Mouse (Mus musculus): ENCODE results near the gene Bri3. TPM values are rescaled to one million over a fixed set of nuclear protein-coding genes. Genes with fewer than 3 reads are reported as not detected.

Gene Bri3
- polyA plus RNA-seq, 1 experiment from 2014 or later: 148 TPM

DNA sequence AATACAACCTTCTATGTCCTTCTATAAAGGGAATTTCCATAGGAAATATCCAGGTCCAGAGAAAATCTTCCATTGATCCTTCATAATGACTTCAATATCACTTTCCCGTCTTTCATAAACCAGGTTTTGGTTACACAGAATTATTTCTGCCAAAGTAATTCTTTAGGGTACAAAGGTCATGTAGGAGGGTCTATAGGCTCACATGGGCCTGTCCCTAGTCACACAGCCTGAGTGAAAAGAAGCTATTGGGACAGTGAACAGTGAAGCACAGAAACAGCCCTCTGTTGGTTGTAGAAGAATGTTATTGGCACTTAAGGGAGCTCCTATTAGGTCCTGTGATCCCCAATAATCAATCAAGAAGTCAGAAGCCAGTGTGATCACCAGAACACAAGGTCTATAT lies 96.8 kb downstream of the Bri3 start:
- Histone ChIP-seq H3K9me3 (no peaks in the 10 kb centered on the region), H3K4me3 (replicated peaks) (no peak overlapping the region), H3K4me1 (replicated peaks) (0 out of 2 replicates have a peak, but pooled peaks cover 11% of the 10 kb centered on the region), H3K27me3 (no peaks in the 10 kb centered on the region), H3K36me3 (no peaks in the 10 kb centered on the region), H3K4me2 (no peak overlapping the region), H3K9ac (replicated peaks) (no peak overlapping the region), H3K27ac (no peak overlapping the region)
- 87% methylated on average over 1 of the region's 1 CpGs for WGBS
- ATAC-seq (ENCODE audit: insufficient number of reproducible peaks, insufficient read depth, low FRiP score, low TSS enrichment, low read depth): no peak

DNA sequence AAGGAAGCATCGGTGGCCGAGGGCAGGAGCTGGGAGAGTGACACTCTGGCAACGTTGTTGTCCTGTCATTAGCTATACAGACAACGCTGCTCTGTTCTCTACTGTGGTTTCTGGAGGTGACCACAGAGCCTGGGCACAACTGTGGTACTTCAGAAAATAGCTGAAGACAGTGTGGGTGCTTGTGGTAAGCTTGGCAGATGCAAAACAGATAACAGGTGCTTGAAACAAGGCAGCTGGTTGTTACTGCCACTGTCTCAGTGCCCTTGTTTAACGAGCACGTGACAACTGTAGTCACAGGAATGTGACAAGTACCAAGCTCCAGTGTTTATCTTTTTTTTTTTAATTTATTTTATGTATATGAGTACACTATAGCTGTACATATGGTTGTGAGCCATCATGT lies 100.4 kb downstream of the Bri3 start:
- 91% methylated on average over 6 of the region's 6 CpGs for WGBS

DNA sequence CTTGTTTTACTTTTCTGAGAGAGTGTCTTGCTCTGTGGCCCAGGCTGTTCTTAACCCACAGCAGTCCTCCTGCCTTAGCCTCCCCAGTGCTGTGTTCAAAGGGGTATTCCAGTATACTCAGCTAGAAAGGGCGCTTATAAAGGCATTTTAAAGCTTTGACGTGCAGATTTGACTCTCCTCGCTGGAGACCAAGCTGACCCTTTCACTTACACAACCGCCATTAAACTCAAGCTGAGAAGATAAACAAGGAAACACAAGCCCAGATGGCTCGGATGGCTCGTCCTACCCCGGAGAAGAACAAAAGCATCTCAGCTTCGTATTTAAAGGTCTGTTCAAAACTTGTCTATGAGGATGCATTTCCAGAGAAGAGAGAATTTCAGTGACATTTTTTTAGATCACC lies 106.9 kb downstream of the Bri3 start:
- no peaks in the 10 kb centered on the region for H3K36me3 ChIP-seq
- no peak overlapping the region for H3K9ac ChIP-seq (replicated peaks)
- 22% methylated on average over 8 of the region's 8 CpGs for WGBS
- no peak overlapping the region for H3K4me2 ChIP-seq
- H3K4me3 ChIP-seq (replicated peaks): no peak overlapping the region
- ATAC-seq (ENCODE audit: insufficient number of reproducible peaks, insufficient read depth, low FRiP score, low TSS enrichment, low read depth): no peak
- no peak overlapping the region for H3K27ac ChIP-seq
- no peaks in the 10 kb centered on the region for H3K4me1 ChIP-seq (replicated peaks)
- no peaks in the 10 kb centered on the region for H3K27me3 ChIP-seq
- no peaks in the 10 kb centered on the region for H3K9me3 ChIP-seq

More for the DNA sequence above, 100.4 kb downstream of the Bri3 start:
- Histone ChIP-seq H3K36me3 (no peaks in the 10 kb centered on the region), H3K27me3 (no peaks in the 10 kb centered on the region), H3K9me3 (no peaks in the 10 kb centered on the region), H3K4me2 (no peak overlapping the region), H3K9ac (replicated peaks) (no peak overlapping the region), H3K4me3 (replicated peaks) (no peak overlapping the region), H3K27ac (no peak overlapping the region), H3K4me1 (replicated peaks) (no peaks in the 10 kb centered on the region)
- ATAC-seq (ENCODE audit: insufficient number of reproducible peaks, insufficient read depth, low FRiP score, low TSS enrichment, low read depth): no peak

DNA sequence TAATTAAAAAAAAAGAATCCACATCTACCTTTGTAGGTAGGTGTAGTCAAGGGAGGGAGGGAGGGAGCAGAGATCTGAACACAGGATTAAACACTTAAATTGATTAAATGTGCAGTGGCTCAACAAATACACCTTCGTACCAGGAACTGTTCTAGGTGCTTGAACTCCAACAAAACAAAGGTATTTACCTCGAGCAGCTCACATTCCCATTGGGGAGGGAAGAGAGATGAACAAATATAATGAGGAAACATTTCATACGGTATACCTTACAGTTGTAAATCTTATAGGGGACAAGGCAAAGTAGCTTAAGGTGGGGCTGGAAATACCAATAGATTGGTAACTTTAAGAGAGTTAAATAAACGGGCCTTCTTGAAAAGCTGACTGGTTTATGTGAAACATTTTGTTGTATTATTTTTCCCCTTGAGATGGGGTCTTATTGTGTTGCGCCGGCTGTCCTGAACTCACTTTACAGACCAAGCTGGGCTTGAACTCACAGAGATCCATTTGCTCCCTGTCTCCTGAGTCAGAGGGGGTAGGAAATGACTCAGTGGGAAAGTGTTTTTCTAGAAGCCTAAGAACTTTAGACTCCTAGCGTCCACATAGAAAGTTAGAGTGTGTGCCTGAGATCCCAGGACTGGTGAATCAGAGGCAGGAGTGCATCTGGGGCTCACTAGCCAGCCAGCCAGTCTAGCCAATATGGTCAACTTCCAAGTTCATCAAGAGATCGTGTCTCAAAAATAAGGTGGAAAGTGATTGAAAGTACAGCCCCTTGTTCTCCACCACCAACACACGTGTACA lies 108.2 kb downstream of the Bri3 start:
- H3K4me3 ChIP-seq (replicated peaks): no peak overlapping the region
- no peak overlapping the region for H3K27ac ChIP-seq
- 90% methylated on average over 9 of the region's 9 CpGs for WGBS
- no peak overlapping the region for H3K9ac ChIP-seq (replicated peaks)
- peaks cover 6% of the 10 kb centered on the region for H3K4me1 ChIP-seq (replicated peaks)
- no peak for ATAC-seq (ENCODE audit: insufficient number of reproducible peaks, insufficient read depth, low FRiP score, low TSS enrichment, low read depth)
- no peak overlapping the region for H3K4me2 ChIP-seq
- no peaks in the 10 kb centered on the region for H3K9me3 ChIP-seq
- no peaks in the 10 kb centered on the region for H3K36me3 ChIP-seq
- H3K27me3 ChIP-seq: no peaks in the 10 kb centered on the region

DNA sequence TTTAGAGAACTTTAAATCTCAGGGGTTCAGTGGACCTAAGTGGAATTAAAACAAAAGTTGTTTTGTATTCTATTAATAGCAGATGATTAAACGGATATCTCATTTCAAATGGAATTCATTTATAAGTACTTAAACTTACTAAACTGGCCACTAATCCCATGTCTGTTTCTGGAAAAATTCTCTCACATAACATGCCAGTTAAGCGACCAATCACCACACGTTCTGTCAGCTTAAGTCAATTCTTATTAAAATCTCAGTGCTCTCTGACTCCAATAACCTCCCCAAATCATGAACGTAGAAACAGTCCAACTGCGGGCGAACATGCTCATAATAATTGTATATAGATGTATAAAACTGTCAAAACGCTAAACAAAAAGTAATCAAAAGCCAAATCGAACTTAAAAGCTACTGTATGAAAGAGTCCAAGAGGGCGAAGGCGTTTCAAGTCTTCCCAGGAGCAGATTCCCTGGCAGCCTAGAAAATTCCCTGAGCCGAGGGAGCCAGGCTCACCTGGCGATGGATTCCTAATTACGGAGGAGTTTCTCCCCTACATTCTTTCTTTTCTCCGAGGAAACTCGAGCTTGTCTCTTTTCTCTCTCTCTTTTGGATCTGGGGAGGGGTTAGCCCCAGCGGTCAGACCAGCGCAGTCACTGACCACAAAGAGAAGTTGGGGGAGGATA lies 112.7 kb downstream of the Bri3 start:
- H3K4me1 ChIP-seq (replicated peaks): peaks cover 11% of the 10 kb centered on the region
- H3K27me3 ChIP-seq: no peaks in the 10 kb centered on the region
- no peaks in the 10 kb centered on the region for H3K36me3 ChIP-seq
- no peaks in the 10 kb centered on the region for H3K9me3 ChIP-seq
- H3K4me3 ChIP-seq (replicated peaks): peak overlapping the region; percentile 61
- no peak overlapping the region for H3K27ac ChIP-seq
- peak overlapping the region; percentile 57; the same call in 1 of the 2 replicates for H3K9ac ChIP-seq (replicated peaks)
- WGBS: 6% methylated on average over 17 of the region's 17 CpGs
- ATAC-seq (ENCODE audit: insufficient number of reproducible peaks, insufficient read depth, low FRiP score, low TSS enrichment, low read depth): no peak
- H3K4me2 ChIP-seq: peak overlapping the region; percentile 88

DNA sequence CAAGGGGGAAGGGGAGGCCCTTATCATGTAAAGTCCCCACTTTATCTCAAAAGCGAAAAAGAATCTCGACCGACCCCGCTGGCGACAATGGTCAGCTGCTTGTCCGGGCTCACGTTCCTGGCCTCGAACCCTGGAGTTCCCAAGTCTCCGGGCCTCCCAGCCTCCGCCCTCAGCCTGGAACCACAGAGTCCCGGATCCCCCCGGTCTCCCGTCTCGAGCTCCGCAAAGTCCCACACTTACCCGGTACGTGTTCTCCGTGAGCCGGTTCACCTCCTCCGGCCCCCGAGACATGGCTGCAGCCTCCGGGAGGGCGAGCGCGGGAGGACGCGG lies 113.3 kb downstream of the Bri3 start:
- H3K27ac ChIP-seq: peak overlapping the region; percentile 37; the same call in 1 of the 2 replicates
- no peak for ATAC-seq (ENCODE audit: insufficient number of reproducible peaks, insufficient read depth, low FRiP score, low TSS enrichment, low read depth)
- H3K9ac ChIP-seq (replicated peaks): peak overlapping the region; percentile 57
- peak overlapping the region; percentile 88 for H3K4me2 ChIP-seq
- 0% methylated on average over 27 of the region's 27 CpGs for WGBS
- no peaks in the 10 kb centered on the region for H3K36me3 ChIP-seq
- H3K4me1 ChIP-seq (replicated peaks): peaks cover 11% of the 10 kb centered on the region
- peak overlapping the region; percentile 61 for H3K4me3 ChIP-seq (replicated peaks)
- no peaks in the 10 kb centered on the region for H3K27me3 ChIP-seq
- no peaks in the 10 kb centered on the region for H3K9me3 ChIP-seq

DNA sequence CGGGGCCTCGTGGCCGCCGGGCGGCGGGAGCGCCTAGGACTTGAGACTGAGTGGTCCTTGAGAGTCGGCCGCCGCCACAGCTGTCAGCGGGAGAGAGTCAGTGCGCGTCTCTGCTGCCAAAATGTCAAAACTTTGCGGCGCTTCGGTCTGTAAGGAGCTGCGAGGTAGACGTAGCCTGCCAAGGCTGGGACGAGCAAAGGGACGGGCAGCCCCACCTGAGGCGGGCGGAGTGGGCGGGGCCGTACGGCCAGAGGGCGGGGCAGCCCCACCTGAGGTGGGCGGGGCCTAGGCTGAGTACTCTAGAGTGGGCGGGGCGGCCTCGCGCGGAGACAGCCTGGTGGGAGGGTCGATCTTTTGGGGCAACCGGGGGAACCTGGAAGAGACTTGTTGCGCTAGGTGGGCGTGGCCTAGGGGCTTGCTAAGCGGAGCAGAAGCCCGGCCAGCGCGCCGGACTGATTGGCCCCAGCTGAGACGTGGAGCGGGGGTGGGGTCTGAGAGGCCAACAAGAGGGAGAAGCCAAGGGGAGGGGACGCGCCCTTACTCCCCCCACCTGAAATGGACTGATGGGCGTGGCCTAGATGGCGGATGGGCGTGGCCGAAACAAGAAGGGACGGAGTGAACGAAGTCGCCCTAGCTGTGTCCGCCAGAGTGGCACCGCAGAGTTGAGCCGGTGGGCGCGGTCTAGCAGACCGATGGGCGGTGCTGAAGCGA lies 113.8 kb downstream of the Bri3 start, which contains the start of gene Baiap2l1:
Baiap2l1 (minus strand) TSS at position 232 of the 711 bp plus-strand sequence.
- Histone ChIP-seq H3K27me3 (no peaks in the 10 kb centered on the region), H3K9ac (replicated peaks) (peak within 1 kb of the TSS; percentile 57), H3K36me3 (no peaks in the 10 kb centered on the region), H3K4me1 (replicated peaks) (peaks cover 11% of the 10 kb centered on the region), H3K27ac (peak within 1 kb of the TSS; percentile 37; the same call in 1 of the 2 replicates), H3K4me2 (peak within 1 kb of the TSS; percentile 88), H3K4me3 (replicated peaks) (peak within 1 kb of the TSS; percentile 61), H3K9me3 (no peaks in the 10 kb centered on the region)
- peak; percentile 94 for ATAC-seq (ENCODE audit: insufficient number of reproducible peaks, insufficient read depth, low FRiP score, low TSS enrichment, low read depth)
- WGBS: under 1% methylated on average over 60 of the region's 60 CpGs

DNA sequence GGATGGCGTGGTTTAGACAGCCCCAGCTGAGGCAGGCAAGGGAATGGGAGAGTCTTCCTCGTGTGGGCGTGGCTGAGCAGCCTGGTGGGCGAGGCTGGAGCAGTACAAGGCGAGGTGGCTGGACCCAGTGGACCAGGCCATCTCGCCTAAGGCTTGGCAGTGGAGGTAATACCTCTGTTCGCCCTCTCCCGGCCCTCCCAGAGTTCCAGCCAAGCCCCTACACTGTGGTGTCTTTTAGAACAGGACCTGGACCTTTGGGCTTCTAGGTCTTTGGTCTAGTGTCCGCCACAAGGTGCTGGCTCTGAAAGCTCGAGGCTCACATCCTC lies 114.3 kb downstream of the Bri3 start:
- 8% methylated on average over 10 of the region's 10 CpGs for WGBS
- Histone ChIP-seq H3K27me3 (no peaks in the 10 kb centered on the region), H3K4me3 (replicated peaks) (peak overlapping the region; percentile 61), H3K4me1 (replicated peaks) (peaks cover 11% of the 10 kb centered on the region), H3K9ac (replicated peaks) (peak overlapping the region; percentile 47; the same call in 1 of the 2 replicates), H3K27ac (no peak overlapping the region), H3K9me3 (no peaks in the 10 kb centered on the region), H3K36me3 (no peaks in the 10 kb centered on the region), H3K4me2 (peak overlapping the region; percentile 88)
- ATAC-seq (ENCODE audit: insufficient number of reproducible peaks, insufficient read depth, low FRiP score, low TSS enrichment, low read depth): no peak

DNA sequence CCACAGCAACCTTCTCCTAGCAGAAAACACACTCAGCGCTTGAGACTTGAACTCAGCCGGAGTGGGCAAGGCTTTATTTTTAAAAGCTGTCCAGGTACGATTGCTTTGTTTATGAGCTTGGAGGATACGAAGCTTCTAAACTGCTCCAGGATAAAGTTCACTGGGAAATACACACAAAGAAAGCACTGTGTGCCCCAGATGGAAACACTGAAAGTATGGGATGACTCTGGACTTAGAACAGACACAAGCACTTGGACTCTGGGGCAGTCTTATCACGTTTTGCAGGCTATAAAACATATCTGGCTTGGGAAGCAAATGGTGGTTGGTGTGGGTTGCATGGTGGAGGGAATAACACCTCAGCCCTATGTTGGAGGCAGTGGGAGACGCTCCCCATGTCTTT lies 115.6 kb downstream of the Bri3 start:
- no peak overlapping the region for H3K9ac ChIP-seq (replicated peaks)
- ATAC-seq (ENCODE audit: insufficient number of reproducible peaks, insufficient read depth, low FRiP score, low TSS enrichment, low read depth): no peak
- 69% methylated on average over 6 of the region's 6 CpGs for WGBS

DNA sequence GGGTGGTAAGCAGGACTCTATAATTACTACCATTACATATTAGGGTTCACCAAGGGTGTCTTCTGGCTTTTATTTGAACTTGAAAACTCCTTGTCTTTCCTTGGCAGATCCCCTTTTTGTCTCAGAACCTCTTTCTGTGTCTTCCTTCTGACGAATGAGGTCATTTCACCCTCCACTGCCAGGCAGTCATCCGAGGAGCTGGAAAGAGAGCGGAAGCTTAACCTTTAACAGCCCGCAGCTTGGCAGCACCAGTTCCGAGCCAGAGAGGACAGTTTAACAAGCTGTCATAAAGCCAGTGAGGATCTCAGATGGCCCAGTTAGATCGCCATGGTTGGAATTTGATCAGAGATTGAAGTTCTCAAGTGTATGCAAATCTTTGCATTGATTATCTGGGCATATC lies 116.1 kb downstream of the Bri3 start:
- no peak for ATAC-seq (ENCODE audit: insufficient number of reproducible peaks, insufficient read depth, low FRiP score, low TSS enrichment, low read depth)

More for the DNA sequence above, 115.6 kb downstream of the Bri3 start:
- Histone ChIP-seq H3K9me3 (no peaks in the 10 kb centered on the region), H3K36me3 (no peaks in the 10 kb centered on the region), H3K4me2 (no peak overlapping the region), H3K27me3 (no peaks in the 10 kb centered on the region), H3K4me3 (replicated peaks) (no peak overlapping the region), H3K4me1 (replicated peaks) (peaks cover 11% of the 10 kb centered on the region), H3K27ac (no peak overlapping the region)

DNA sequence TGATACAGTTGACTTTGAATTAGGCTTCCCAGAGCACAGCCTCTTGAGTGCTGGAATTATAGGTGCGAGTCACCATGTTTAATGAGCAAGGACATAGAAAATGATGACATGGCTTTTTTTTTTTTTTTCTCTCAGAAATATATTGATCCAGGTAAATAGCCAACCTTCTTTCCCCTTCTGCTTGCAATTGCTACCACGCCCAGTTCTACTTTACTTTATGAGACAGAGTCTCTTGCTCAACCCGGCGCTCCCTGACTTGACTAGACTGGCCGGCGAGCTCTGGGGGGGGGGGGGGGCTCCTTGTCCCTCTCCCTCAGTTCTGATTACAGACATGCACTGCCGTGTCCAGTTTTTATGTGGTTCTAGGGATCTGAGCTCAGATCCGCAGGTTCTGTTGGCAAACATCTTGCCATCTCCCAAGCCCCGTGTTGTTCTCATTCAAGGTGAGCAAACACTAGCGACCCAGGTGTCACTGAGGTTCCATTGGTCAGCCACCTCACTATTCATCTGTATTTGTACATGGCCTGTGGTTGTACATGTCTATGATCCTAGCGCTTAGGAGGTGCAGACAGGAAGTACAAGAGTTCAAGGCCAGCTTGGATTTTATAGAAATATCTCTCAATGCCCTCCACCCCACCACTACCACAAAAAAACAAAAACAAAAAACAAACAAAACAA lies 120.6 kb downstream of the Bri3 start:
- Histone ChIP-seq H3K4me2 (no peak overlapping the region), H3K9ac (replicated peaks) (no peak overlapping the region), H3K4me1 (replicated peaks) (no peaks in the 10 kb centered on the region), H3K27me3 (no peaks in the 10 kb centered on the region), H3K36me3 (no peaks in the 10 kb centered on the region), H3K9me3 (no peaks in the 10 kb centered on the region), H3K4me3 (replicated peaks) (no peak overlapping the region), H3K27ac (no peak overlapping the region)
- ATAC-seq (ENCODE audit: insufficient number of reproducible peaks, insufficient read depth, low FRiP score, low TSS enrichment, low read depth): no peak
- WGBS: 92% methylated on average over 11 of the region's 11 CpGs

More for the DNA sequence above, 116.1 kb downstream of the Bri3 start:
- Histone ChIP-seq H3K27me3 (no peaks in the 10 kb centered on the region), H3K27ac (no peak overlapping the region), H3K4me1 (replicated peaks) (peaks cover 11% of the 10 kb centered on the region), H3K4me2 (no peak overlapping the region), H3K36me3 (no peaks in the 10 kb centered on the region), H3K9ac (replicated peaks) (no peak overlapping the region), H3K9me3 (no peaks in the 10 kb centered on the region), H3K4me3 (replicated peaks) (no peak overlapping the region)
- WGBS: 41% methylated on average over 6 of the region's 6 CpGs

All from limb, embryonic 12.5 days (tissue).